In genomic region chr7:127309951-127310350, GRCm38 (mm10) we compare ENCODE assay signal across 13 mouse cellular contexts.
"Had no signal": no experiment of that assay in that cellular context is flagged by ENCODE, and none has a peak within 500 bp of the region (broad histone marks: within the 10 kb centered on the region; RNA-seq: fewer than 3 reads in every experiment).

No protein-coding gene starts in this region.

- H3K27ac ChIP-seq: kidney, embryonic 15.5 days; limb, embryonic 15.5 days; liver, embryonic 12.5 days; midbrain, embryonic 12.5 days; neural tube, embryonic 12.5 days had no signal

- H3K36me3 ChIP-seq: kidney, embryonic 15.5 days; limb, embryonic 15.5 days; liver, embryonic 12.5 days; midbrain, embryonic 12.5 days; neural tube, embryonic 12.5 days had no signal

- H3K4me1 ChIP-seq: kidney, embryonic 15.5 days; limb, embryonic 15.5 days; liver, embryonic 12.5 days; midbrain, embryonic 12.5 days; neural tube, embryonic 12.5 days had no signal

- H3K27me3 ChIP-seq: limb, embryonic 15.5 days; liver, embryonic 12.5 days; midbrain, embryonic 12.5 days; neural tube, embryonic 12.5 days had no signal

- DNase-seq: kidney, postnatal 14 days; lung, embryonic 14.5 days; lung, postnatal 10 days; retina, postnatal 1 day; right cerebral cortex, postnatal 4 days; spleen, adult 18-20 months; thymus, adult 18-20 months; thymus, postnatal 14 days had no signal

- H3K4me3 ChIP-seq: kidney, embryonic 15.5 days; limb, embryonic 15.5 days; liver, embryonic 12.5 days; midbrain, embryonic 12.5 days; neural tube, embryonic 12.5 days had no signal

- H3K9me3 ChIP-seq: kidney, embryonic 15.5 days; limb, embryonic 15.5 days; liver, embryonic 12.5 days; midbrain, embryonic 12.5 days; neural tube, embryonic 12.5 days had no signal
